Mouse (Mus musculus): ENCODE measurements around the gene Olfr916. TPM values are rescaled to one million over a fixed set of nuclear protein-coding genes. Genes with fewer than 3 reads are reported as not detected.

The Olfr916 gene
- not detected for polyA plus RNA-seq (2015; fragmentation: Illumina TruSeq; extraction: RNeasy Lipid Tissue Mini Kit (QIAGEN cat#74804); ENCODE audit: insufficient read depth, low replicate concordance)

DNA sequence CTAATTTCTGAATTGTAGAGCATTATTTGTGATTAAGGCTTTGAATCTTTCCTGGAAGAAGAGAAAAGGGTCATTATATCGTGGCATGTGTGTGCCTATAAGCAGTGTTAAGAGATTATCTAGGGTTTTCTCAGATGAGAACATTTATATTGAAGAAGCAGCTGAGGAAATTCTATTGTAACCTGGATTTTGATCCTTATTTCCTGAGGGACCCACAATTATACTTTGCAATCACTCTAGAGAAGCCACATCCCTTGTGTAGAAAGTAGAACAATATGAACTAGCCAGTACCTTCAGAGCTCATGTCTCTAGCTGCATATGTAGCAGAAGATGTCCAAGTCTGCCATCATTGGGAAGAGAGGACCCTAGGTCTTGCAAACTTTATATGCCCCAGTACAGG is at the start of gene Olfr916:
TSS of gene Olfr916 (minus strand) at position 101 of the 400 bp plus-strand sequence.

GRCm38 (mm10) chr9:38674501-38674900 is 14.8 kb upstream of the Olfr916 start, which contains the start of gene Olfr918:
Gene Olfr918, minus strand, starts transcription at chr9:38674601.

GRCm38 (mm10) chr9:38665742-38666141 is 6.1 kb upstream of the Olfr916 start, which contains the start of gene Olfr917:
Gene Olfr917, minus strand, starts transcription at chr9:38665842.

Other genes starting within 250 kb of the Olfr916 start
- gene Olfr901, start 230.4 kb downstream of the Olfr916 start, polyA plus RNA-seq (2015; fragmentation: Illumina TruSeq; extraction: RNeasy Lipid Tissue Mini Kit (QIAGEN cat#74804); ENCODE audit: insufficient read depth, low replicate concordance) = not detected
- not detected for gene Olfr902, start 212.2 kb downstream of the Olfr916 start, polyA plus RNA-seq (2015; fragmentation: Illumina TruSeq; extraction: RNeasy Lipid Tissue Mini Kit (QIAGEN cat#74804); ENCODE audit: insufficient read depth, low replicate concordance)
- not detected for gene Olfr904, start 196.7 kb downstream of the Olfr916 start, polyA plus RNA-seq (2015; fragmentation: Illumina TruSeq; extraction: RNeasy Lipid Tissue Mini Kit (QIAGEN cat#74804); ENCODE audit: insufficient read depth, low replicate concordance)
- gene Olfr905, start 188.8 kb downstream of the Olfr916 start, polyA plus RNA-seq (2015; fragmentation: Illumina TruSeq; extraction: RNeasy Lipid Tissue Mini Kit (QIAGEN cat#74804); ENCODE audit: insufficient read depth, low replicate concordance) = not detected
- gene Olfr906, start 172.8 kb downstream of the Olfr916 start, polyA plus RNA-seq (2015; fragmentation: Illumina TruSeq; extraction: RNeasy Lipid Tissue Mini Kit (QIAGEN cat#74804); ENCODE audit: insufficient read depth, low replicate concordance) = not detected
- not detected for gene Olfr907, start 164.1 kb downstream of the Olfr916 start, polyA plus RNA-seq (2015; fragmentation: Illumina TruSeq; extraction: RNeasy Lipid Tissue Mini Kit (QIAGEN cat#74804); ENCODE audit: insufficient read depth, low replicate concordance)
- gene Olfr911-ps1, start 138.3 kb downstream of the Olfr916 start, polyA plus RNA-seq (2015; fragmentation: Illumina TruSeq; extraction: RNeasy Lipid Tissue Mini Kit (QIAGEN cat#74804); ENCODE audit: insufficient read depth, low replicate concordance) = not detected
- gene Olfr910, start 122.0 kb downstream of the Olfr916 start, polyA plus RNA-seq (2015; fragmentation: Illumina TruSeq; extraction: RNeasy Lipid Tissue Mini Kit (QIAGEN cat#74804); ENCODE audit: insufficient read depth, low replicate concordance) = not detected
- gene Olfr912, start 79.7 kb downstream of the Olfr916 start, polyA plus RNA-seq (2015; fragmentation: Illumina TruSeq; extraction: RNeasy Lipid Tissue Mini Kit (QIAGEN cat#74804); ENCODE audit: insufficient read depth, low replicate concordance) = not detected
- gene Olfr913, start 67.1 kb downstream of the Olfr916 start, polyA plus RNA-seq (2015; fragmentation: Illumina TruSeq; extraction: RNeasy Lipid Tissue Mini Kit (QIAGEN cat#74804); ENCODE audit: insufficient read depth, low replicate concordance) = not detected
- gene Olfr914, start 54.8 kb downstream of the Olfr916 start, polyA plus RNA-seq (2015; fragmentation: Illumina TruSeq; extraction: RNeasy Lipid Tissue Mini Kit (QIAGEN cat#74804); ENCODE audit: insufficient read depth, low replicate concordance) = not detected
- gene Olfr917, start 6.0 kb upstream of the Olfr916 start, polyA plus RNA-seq (2015; fragmentation: Illumina TruSeq; extraction: RNeasy Lipid Tissue Mini Kit (QIAGEN cat#74804); ENCODE audit: insufficient read depth, low replicate concordance) = not detected
- not detected for gene Olfr918, start 14.7 kb upstream of the Olfr916 start, polyA plus RNA-seq (2015; fragmentation: Illumina TruSeq; extraction: RNeasy Lipid Tissue Mini Kit (QIAGEN cat#74804); ENCODE audit: insufficient read depth, low replicate concordance)
- not detected for gene Olfr919, start 43.8 kb upstream of the Olfr916 start, polyA plus RNA-seq (2015; fragmentation: Illumina TruSeq; extraction: RNeasy Lipid Tissue Mini Kit (QIAGEN cat#74804); ENCODE audit: insufficient read depth, low replicate concordance)
- gene Vwa5a, start 58.4 kb upstream of the Olfr916 start, polyA plus RNA-seq (2015; fragmentation: Illumina TruSeq; extraction: RNeasy Lipid Tissue Mini Kit (QIAGEN cat#74804); ENCODE audit: insufficient read depth, low replicate concordance) = 43.1 TPM
- 0.32 TPM for gene Olfr920, start 92.4 kb upstream of the Olfr916 start, polyA plus RNA-seq (2015; fragmentation: Illumina TruSeq; extraction: RNeasy Lipid Tissue Mini Kit (QIAGEN cat#74804); ENCODE audit: insufficient read depth, low replicate concordance)
- gene Olfr921, start 113.2 kb upstream of the Olfr916 start, polyA plus RNA-seq (2015; fragmentation: Illumina TruSeq; extraction: RNeasy Lipid Tissue Mini Kit (QIAGEN cat#74804); ENCODE audit: insufficient read depth, low replicate concordance) = not detected
- not detected for gene Olfr922, start 154.7 kb upstream of the Olfr916 start, polyA plus RNA-seq (2015; fragmentation: Illumina TruSeq; extraction: RNeasy Lipid Tissue Mini Kit (QIAGEN cat#74804); ENCODE audit: insufficient read depth, low replicate concordance)
- gene Olfr923, start 166.7 kb upstream of the Olfr916 start, polyA plus RNA-seq (2015; fragmentation: Illumina TruSeq; extraction: RNeasy Lipid Tissue Mini Kit (QIAGEN cat#74804); ENCODE audit: insufficient read depth, low replicate concordance) = not detected
- not detected for gene Olfr924, start 184.6 kb upstream of the Olfr916 start, polyA plus RNA-seq (2015; fragmentation: Illumina TruSeq; extraction: RNeasy Lipid Tissue Mini Kit (QIAGEN cat#74804); ENCODE audit: insufficient read depth, low replicate concordance)
- not detected for gene Olfr26, start 195.2 kb upstream of the Olfr916 start, polyA plus RNA-seq (2015; fragmentation: Illumina TruSeq; extraction: RNeasy Lipid Tissue Mini Kit (QIAGEN cat#74804); ENCODE audit: insufficient read depth, low replicate concordance)
- not detected for gene Olfr926, start 217.3 kb upstream of the Olfr916 start, polyA plus RNA-seq (2015; fragmentation: Illumina TruSeq; extraction: RNeasy Lipid Tissue Mini Kit (QIAGEN cat#74804); ENCODE audit: insufficient read depth, low replicate concordance)

Measured in spleen, adult 10 weeks (tissue).